Mouse (Mus musculus) myocyte (in vitro differentiated cells): ENCODE results near the gene Heca.

Source experiments
- E2F4 ChIP-seq: IDR thresholded peaks from one replicate; pipeline ENCODE4 v1.6.1; 2011; ENCODE audit warnings: mild to moderate bottlenecking, control low read depth, moderate library complexity; ENCODE audit not compliant: insufficient read depth
- MAX ChIP-seq: IDR thresholded peaks from one replicate; pipeline ENCODE4 v1.6.1; 2011; ENCODE audit warnings: low read depth, mild to moderate bottlenecking, control low read depth
- MYOD1 ChIP-seq, 3 experiments: IDR thresholded peaks; one replicate each; pipeline ENCODE4 v1.6.1; 2011; ENCODE audit warnings: control low read depth in 2 of 3, low read depth in 2 of 3, mild to moderate bottlenecking in 2 of 3, moderate library complexity in 1 of 3; ENCODE audit not compliant: insufficient read length in 2 of 3, control insufficient read depth in 1 of 3
- MYOG ChIP-seq, 3 experiments: IDR thresholded peaks; one replicate each; pipeline ENCODE4 v1.6.1; 2011; ENCODE audit warnings: control low read depth in 2 of 3, low read depth in 2 of 3, mild to moderate bottlenecking in 2 of 3; ENCODE audit not compliant: insufficient read length in 2 of 3, control insufficient read depth in 1 of 3, insufficient read depth in 1 of 3
- POLR2A ChIP-seq: IDR thresholded peaks from one replicate; pipeline ENCODE4 v1.6.1; 2011; ENCODE audit warnings: low read depth, mild to moderate bottlenecking, control low read depth, moderate library complexity; ENCODE audit not compliant: insufficient read length
- POLR2AphosphoS2 ChIP-seq: IDR thresholded peaks from one replicate; pipeline ENCODE4 v1.6.1; 2011; ENCODE audit warnings: low read depth, control low read depth; ENCODE audit not compliant: insufficient read length
- USF1 ChIP-seq: IDR thresholded peaks from one replicate; pipeline ENCODE4 v1.6.1; 2011; ENCODE audit warnings: low read depth, mild to moderate bottlenecking, control low read depth, moderate library complexity

GRCm38 (mm10) chr10:17950761-17951160 lies 2.9 kb upstream of the Heca start:
- no peak for TF ChIP-seq POLR2A
- no peak for TF ChIP-seq MAX
- TF ChIP-seq E2F4: no peak
- TF ChIP-seq MYOD1 (IDR thresholded peaks at IDR 0.05; ENCODE audit: control insufficient read depth in 1 of 3, insufficient read length in 2 of 3, low read depth in 2 of 3): no peak
- no peak for TF ChIP-seq USF1
- no peak for TF ChIP-seq POLR2AphosphoS2
- TF ChIP-seq MYOG (IDR thresholded peaks at IDR 0.05; ENCODE audit: control insufficient read depth in 1 of 3, insufficient read depth in 1 of 3, insufficient read length in 2 of 3, low read depth in 2 of 3): no peak
